Mouse (Mus musculus): ENCODE measurements around the gene Crabp1.

The Crabp1 gene

DNA sequence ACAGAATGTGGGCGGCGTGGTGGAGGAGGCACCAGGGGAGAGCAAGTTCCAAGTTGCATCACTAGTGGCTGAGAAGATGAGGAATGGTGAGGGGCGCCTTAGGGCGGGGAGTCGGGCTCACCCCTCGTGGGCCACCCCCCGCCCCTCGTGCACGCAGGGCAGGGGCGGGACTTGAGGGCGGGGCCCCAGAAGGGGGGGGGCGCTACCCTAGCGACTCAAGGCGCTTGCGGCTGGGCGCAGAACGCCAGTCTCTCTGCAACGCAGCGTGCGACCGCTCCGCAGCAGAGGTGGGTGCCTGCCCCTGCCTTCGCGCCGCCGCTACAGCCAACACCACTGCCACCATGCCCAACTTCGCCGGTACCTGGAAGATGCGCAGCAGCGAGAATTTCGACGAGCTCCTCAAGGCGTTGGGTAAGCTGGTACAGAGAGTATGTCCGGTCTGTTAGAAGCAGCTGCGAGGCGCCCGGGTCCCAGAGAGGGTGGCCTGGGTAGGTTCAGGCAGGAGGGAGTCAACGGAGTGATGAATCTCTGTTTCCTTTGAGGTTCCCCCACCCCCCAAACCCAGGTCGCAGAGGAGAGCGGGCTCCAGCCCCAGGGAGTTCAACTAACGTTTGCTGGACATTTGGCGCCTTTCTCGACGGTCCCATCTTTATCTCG, at the start of gene Crabp1:
Gene Crabp1, plus strand, starts transcription at position 188 of the 657 bp plus-strand sequence.
- DNase-seq (ENCODE audit: low spot score) = peak; percentile 72

DNA sequence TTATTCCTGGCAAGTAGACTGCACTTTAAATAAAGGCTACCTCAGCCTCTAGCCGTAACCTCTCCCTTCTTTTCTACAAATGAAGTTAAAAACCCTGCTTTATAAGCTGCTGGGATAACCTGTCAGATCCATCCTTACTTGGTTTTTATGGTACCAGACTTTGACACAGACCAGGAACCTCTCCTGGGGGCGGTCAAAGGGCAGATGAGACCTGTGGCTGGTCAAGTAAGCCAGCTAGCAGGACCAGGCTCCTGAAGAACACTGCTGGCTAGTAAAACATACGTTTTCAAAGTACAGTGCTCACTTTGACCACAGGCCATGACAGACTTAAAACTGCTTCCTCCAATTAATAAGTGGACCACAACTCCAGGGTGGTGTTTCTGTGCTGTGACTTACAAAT, 48.8 kb upstream of the Crabp1 start:
- no peak for DNase-seq (ENCODE audit: low spot score)

DNA sequence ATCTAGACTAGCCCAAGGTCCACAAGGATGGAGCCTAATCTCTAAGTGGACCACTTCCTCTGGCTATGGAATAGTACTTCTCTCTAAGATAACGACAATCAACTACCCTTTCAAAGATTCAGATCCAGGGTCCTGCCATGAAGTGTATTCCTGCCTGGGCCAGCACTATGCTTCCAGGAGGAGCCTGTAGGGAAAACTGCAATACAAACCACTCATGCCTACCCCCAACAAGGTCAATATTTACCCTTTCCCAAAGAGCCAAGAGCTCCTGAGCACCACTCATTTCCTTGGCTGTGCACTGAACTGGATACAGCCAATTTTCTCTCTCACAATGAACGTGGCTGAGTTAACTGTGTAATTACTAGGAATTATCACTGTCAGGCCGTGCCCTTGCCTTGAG, 47.0 kb upstream of the Crabp1 start:
- DNase-seq (ENCODE audit: low spot score) = no peak

DNA sequence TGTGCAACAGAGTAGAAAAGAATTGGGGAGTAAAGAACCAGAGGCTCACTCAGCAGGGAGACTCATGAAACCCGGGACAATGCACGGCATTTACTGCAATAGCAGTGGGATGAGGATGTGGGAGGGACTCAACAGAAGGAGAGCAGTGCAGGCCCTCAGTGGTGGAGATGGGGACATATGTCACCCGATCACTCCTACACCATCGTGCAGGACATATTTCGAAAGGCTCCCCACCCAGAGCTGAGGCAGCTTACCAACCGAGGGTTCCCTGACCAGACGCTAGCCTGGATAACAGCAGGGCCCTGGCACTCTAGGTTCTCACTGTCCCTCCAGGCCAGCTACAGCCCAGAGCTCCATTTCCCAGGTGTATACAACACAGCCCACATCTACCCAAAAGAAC, 42.4 kb upstream of the Crabp1 start:
- no peak for DNase-seq (ENCODE audit: low spot score)

DNA sequence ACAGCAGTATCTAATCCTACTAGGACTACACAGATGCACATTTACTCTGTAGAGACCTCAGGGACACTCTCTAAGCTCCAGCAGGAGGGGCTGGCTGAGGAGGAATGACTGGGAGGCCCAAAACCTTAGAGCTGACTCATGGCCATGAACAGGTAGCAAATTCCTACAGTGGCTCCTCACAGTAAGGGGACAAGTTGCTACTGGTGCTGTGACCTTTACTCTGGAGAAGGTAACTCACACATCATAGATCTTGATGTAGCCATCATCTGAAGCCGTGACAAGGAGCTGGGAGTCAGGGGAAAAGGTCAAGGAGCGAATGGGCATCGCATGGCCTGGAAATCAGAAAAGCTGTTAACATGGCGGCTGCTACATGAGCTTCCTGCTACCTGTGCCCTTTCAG, 42.0 kb upstream of the Crabp1 start:
- no peak for DNase-seq (ENCODE audit: low spot score)

DNA sequence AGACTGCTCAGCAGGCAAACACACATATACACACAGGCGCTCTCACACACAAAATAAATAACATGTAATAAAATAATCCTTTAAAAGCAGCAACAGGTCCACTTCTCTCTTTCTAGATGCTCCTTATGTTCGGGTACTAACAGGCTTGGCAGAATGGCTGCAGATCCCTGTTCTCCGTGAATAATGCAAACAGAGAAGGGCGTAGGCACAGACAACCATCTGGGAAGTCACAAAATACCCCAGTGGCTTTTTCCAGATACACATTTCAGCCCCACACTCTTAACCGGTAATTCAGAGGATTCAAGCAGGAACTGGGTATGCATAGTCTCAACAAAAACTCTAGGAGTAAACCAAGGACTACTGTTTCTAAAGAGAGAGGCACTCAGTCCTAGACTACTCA, 38.2 kb upstream of the Crabp1 start:
- no peak for DNase-seq (ENCODE audit: low spot score)

DNA sequence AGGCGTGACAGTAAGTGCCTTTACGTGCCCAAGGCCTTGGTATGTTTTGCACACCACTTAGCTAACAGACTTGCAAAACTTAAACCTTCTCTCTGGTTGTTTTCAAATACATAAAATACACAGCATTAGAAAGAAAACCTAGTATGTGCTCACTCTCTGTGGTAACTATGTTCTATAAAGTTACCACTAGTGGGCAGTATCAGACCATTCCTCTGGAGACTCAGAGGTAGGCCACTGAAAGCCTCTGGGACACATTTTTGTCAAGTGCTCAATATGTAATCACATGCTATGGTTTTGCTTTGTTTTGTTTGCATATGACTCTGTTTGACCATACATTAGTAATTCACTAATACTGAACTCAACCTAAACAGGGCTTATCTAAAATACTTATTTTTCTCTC, 32.4 kb upstream of the Crabp1 start:
- DNase-seq (ENCODE audit: low spot score) = peak; percentile 79

DNA sequence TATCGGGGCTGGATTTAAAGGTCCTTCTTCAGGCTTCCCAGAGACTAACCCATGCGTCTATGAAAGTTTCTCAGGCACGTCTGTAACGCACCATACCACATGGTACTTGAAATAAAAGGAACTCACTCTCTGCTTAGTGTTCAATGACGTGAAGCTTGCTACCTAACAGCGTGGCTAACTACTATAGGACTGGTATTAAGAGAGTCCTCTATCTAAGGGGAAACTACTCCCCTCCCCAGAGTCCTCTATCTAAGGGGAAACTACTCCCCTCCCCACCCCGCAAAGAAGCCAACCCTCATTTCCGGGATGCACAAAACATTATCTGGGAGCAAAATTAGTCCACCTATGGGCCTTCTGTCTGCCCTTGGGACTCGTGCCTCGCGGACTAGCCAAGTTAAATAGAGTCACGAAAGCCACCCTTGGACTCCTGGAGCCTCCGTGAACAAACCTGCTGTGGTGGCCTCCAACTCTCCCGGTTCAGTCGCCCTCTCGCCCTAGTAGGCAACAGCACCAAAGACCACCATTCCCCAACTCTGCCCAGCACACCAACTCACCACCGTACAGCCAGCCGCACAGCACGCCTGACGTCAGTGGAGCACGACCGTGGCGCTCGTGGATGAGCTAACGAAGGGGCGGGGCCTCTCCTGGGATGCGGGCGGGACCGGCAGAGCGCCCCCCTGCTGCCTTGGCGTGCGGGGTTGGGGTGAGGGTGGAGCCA, 30.5 kb upstream of the Crabp1 start, which contains the start of gene Wdr61:
Gene Wdr61, minus strand, starts transcription at position 599 of the 718 bp plus-strand sequence.
- peak; percentile 99 for DNase-seq (ENCODE audit: low spot score)

DNA sequence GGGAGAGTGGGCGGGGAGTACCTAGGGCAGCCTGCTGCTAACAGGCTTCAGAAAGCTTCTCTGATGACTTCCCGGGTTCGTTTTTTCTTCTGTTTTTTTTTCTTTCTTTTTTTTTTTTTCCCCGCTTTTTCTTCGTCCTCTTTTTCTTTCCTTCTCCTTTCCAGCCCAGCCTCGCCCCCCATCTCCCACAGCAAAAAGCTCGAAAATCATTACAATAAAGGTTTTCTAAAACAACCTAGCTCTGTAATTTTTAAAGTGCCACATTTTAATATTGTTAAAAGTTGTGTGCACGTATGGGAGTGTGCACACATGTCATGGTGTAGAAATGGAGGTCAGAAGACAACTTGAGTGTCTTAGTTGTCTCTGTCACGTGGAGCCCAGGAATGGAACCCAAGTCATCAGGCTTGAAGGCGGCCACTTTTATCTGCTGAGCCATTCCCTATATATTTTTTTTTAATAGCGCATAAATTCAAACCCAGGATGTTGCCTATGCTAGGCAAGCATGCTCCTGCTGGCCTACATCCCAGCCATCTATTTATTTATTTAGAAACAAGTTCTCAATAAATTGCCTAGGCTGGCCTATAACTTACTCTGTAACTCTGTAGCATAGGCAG, 29.8 kb upstream of the Crabp1 start:
- DNase-seq (ENCODE audit: low spot score) = no peak

DNA sequence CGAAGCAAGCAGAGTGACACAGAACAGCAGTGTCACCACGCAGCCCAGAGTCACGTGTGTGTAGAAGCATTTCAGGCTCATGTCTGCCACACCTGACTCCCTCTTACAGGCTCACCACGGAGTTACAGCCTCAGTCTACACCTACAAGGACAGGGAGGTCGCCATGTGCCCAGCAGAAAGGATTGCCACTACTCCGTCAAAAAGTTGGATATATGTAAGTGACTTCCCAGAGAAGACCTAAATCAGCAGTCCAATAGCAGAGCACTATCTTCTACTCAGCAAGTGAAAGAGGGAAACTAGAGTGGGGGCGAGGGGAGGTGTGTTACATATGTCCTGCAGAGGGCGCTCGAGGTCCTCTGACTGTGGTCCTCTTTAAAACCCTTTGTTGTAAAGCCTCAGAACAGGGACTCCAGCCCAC, 28.3 kb upstream of the Crabp1 start:
- DNase-seq (ENCODE audit: low spot score) = peak; percentile 93

DNA sequence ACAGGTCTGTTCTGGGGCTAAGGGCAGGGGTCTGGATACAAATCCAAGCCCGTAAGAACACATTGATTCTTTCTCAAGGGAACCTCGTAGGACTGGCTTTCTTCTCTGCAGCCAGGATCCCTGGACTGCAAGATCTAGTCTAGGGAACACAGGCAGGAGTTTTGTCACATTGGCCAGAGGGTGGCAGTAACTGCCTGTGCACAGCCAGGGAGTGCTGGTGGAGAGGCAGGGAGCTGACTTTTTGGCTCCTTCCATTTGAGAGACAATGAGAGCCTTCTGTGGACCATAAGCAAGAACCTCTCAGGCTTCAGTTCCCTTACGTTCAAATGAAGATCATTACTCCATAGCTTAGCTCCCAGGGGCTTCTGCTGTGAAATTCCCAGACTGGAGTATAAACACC, 26.2 kb upstream of the Crabp1 start:
- peak; percentile 92 for DNase-seq (ENCODE audit: low spot score)

DNA sequence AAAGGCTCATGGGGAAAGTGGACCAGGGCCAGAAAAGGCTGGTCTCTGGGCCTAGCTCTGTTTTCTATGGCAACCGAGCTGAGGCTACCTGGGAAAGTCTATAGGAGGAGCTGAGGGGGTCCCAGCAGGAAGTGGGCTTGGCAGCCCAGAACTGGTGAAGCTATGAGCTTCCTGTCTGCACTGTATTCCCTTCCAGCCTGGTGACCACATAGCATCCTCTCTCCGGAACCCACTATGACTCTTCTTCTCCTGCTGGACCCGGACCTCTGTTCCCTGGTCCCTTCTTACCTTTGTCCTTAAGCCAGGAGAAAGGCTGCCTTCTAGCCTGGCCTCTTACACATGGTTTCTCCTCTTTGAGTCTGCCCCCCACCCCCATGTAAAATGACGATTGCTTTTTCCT, 20.7 kb upstream of the Crabp1 start:
- no peak for DNase-seq (ENCODE audit: low spot score)

DNA sequence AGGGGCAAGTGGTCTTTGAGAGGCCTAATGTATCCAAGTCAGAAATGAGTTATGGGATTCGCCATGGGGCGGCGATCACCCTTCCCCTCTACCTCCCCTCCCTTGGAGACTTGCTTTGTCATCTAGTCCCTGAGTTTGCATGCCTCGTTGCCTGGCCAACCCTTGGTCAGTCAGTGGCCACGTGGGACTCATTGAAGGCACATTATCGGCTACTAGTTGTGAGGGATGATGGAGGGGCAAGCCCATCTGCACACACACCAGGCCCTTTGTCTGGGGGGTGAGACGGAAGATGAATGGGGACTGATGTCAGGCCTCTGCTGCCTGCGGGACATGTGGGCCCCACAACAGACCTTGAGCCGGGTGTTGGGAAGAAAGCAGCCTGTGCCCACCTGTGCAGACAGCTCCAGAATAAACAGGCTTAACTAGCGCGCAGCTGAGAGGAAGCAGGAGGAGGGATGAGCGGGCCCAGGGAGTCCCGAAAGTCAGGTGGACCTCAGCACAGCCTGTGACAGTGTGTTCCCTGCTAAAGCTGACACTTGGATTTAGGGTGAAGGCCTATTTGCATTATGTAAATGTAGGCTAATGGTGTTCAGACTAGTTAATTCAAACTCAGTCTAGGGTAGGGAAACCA, 18.7 kb upstream of the Crabp1 start:
- DNase-seq (ENCODE audit: low spot score) = peak; percentile 89

DNA sequence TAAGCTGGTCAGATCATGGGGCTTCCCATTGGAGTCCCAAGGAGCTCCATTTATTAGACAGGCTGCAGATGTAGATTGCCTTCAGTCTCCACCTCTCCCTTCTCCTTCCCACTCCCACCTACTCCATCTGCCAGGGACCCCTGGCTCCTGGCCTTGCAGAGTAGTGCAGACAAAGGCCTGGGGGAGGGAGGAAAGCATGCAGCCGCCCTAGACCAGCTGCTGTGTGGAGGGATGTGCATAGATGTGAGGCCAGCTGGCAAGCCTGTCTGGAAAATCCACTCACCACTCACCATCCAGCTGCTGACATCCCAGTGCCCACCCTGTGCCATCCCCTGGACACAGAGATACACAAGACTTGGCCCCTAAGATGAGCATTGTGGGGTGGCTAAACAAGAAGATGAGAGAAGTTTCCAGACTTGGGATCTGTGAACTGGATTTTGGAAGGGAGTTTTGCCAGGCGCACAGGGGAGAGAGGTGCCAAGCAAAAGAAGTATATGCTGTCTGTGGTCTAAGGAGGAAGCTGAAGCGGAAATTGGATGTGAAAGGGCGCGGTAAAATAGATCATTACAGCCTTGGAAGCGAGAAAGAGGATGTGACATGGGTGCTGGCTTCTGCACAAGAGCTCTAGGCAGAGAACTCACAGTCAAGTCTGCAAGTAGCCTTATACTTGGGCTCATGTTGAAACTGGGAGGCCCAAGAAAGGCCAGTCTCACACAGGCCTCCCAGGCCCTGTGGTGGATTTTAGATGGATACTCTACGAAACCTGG, 14.2 kb upstream of the Crabp1 start:
- peak; percentile 5 for DNase-seq (ENCODE audit: low spot score)

DNA sequence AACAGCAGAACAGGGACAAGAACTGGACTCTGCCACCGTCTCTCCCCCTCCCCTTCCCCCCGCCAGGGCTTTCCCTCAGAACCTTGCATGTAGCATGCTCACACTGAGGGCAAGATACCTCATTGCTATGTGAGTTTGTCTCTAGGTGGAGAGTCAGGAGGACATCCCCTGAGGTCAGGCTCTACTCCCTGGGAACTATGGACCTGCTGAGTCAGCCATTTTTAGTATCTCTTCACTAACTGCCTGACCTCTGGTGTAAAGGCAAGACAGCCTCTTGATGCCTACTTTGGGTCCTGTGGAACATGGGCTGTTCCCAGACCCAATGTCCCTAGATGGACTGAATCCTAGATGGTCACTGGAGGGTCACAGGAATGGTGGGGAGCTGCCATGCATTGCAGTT, 12.9 kb upstream of the Crabp1 start:
- no peak for DNase-seq (ENCODE audit: low spot score)

DNA sequence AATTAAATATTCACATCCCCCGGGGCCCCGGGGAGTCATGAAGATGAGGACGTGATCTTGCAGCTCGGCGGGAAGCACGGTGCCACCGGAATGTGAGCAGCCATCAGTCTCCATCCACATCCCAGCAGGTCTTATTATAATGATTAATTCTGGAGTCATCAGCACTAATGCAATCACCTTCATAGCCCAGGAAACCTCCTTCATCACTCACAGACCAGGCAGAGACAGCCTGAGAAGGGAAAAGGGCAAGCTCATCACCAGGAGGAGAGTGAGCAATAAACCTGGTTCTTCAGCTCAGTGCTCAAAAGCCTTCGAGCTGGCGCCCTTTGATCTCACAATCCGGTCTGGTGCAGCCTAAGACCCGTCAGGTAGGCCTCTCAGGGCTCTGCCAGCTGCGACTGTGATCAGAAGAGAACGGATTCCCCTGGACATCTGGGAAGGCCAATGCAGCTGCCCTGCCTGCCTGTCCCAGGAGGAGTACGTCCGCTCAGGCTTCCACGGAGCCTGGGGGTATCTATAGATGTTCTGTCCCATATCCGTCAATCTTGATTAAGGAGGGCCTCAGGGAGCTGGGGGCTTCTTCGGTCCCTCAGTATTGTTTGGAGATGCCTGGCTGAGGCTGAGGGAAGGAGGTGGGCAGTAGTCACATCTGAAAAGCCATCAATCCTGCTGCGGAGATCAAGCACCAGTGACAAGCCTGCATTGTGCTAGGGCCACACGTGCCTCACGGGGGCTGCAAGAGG, 12.2 kb upstream of the Crabp1 start:
- peak; percentile 71 for DNase-seq (ENCODE audit: low spot score)

DNA sequence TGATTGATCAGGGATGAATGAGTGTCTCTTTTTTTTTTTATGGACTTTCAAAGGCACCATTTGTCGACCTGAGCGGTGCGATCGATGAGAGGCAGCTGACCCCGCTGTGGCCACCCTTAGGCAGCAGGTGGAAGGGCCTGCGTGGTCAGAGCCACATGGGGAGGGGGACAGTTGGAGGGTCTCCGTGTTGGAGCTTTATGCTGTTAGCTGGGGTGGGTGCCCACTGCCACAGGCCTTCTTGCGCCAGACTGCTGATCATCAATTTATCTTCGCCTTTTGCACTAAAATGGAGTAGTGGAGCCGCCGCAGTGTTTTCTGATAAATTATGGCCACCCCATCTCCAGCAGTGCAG, 11.6 kb upstream of the Crabp1 start:
- no peak for DNase-seq (ENCODE audit: low spot score)

DNA sequence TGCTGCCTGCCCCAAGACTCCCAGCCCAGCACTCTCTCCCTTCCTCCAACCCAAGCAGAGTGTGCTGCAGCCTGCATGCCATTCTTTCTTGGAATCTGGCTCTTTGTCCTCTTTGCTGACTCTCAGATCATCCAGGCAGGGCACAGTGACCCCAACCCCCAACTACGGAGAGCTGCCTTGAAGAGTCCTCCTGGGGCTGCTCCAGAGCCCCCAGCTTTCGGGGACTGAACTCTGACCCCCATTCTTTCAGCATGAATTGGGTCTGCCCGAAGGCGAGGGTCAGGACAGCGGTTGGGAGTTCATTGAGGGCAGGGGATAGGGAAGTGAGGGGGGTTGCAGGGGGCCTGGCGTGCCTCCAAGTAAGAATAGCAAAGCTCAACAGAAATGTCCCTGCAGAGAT, 5.0 kb upstream of the Crabp1 start:
- DNase-seq (ENCODE audit: low spot score) = peak; percentile 74

DNA sequence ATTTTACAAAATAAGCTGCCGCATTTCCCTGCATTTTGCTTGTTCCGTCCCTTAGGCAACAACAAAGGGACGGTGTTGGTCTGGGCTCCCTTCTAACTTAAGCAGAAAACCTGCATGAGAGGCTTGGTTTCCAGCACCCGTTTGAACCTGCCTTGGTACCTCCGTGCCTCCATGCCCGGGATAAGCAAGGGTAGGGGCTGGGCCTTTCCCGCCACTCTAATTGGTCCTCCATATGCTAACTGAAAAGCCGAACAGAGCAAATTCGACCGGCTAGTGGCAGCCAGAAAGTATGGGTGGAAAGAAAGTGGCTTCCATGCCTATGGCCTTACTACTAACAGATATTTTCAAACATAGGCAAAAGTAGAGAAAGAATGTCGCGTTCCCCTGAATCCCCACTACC, 457 bp upstream of the Crabp1 start:
- DNase-seq (ENCODE audit: low spot score) = no peak

DNA sequence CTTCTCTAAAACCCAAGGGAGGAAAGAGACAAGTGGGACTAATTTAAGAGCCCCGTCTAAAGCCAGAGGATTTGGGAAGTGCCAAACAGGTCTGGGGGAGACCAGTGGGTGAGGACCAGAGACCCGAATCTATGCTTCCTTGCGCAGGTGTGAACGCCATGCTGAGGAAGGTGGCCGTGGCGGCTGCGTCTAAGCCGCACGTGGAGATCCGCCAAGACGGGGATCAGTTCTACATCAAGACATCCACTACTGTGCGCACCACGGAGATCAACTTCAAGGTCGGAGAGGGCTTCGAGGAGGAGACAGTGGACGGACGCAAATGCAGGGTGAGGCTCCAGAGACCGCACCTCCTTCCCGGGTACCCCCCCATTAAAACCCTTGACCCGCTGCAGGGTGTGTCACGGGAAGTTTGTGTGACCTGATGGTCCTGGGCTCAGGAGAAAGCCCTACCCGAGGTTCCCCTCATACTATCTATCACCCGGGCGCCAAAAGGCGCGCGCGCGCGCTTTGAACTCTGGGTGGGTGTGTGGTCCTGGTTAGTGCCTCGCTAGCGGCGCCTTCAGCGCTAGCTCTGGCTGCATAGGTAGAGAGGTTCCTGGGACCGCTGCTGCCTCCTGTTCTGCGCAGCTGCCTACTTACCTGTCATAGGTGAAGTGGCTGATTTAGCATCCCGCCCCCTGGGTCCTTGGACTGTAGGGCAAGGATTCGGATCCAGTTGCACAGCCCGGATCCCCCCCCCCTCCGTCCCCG, 963 bp downstream of the Crabp1 start:
- DNase-seq (ENCODE audit: low spot score) = peak; percentile 38
